Mouse (Mus musculus): ENCODE measurements around the gene Ogg1.

GRCm38 (mm10) chr6:113290346-113290745 lies 36.4 kb upstream of the Ogg1 start:
- TF ChIP-seq TAL1 (IDR thresholded peaks at IDR 0.05; ENCODE audit: low read length) (no peak), GATA1 (IDR thresholded peaks at IDR 0.05; ENCODE audit: low read length) (no peak)
